Mouse (Mus musculus) spleen, postnatal 14 days (tissue): ENCODE data around the gene Ttll11.

ENCODE experiments used
- DNase-seq, 2 experiments: peaks; one replicate each; pipeline ENCODE4 v3.0.0; 2021 to 2022; ENCODE audit warnings: low spot score in 2 of 2

Gene Ttll11

DNA sequence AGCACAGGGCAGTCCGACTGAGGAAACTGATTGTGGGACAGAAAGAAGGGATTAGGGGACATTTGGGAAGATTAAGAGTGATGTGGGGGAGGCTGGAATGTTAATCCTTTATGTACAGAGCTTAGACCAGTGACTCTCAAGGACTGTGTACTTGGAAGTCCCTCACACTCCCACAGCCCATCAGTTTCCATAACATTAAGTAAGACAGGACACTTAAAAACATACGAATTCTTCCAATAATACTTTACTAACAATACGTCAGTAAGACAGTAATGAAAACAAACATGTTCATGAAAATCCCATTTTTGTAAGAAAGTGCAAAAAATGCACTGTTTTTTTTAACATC, 127.6 kb downstream of the Ttll11 start:
- DNase-seq, result no peak

DNA sequence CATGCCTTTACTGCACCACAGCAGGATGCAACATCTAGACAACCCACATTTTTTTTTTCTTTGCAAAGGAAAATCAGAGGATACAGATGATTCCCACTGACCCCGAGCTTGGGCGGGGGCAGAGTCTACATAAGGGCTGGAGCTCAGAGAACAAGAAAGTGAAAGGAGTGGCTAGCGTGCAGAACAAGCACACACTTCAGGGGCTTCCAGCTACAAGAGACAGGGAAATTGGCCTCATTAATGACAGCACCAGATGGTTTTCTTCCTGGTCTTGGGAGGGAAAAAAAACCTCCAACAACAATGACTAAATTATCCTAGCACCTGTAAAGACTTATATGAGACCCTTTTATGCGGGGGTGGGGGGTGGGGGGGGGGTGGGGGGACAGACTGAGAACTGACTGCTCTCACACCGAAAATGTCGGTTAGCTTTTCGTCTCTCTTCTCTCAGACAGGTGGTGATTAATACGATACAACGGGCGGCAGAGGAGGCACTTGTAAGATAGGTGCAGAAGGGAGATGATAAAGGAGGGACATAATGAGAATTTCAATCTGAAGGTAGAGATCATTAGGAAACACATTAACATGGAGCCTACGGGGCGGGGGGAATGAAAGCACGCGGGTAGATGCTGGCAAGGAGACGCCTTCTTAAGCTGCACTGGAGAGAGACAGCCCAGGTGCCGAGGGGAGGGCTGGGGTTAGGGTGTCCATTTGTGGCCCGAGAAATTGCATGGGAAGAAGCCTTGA, 128.1 kb downstream of the Ttll11 start:
- no peak for DNase-seq

DNA sequence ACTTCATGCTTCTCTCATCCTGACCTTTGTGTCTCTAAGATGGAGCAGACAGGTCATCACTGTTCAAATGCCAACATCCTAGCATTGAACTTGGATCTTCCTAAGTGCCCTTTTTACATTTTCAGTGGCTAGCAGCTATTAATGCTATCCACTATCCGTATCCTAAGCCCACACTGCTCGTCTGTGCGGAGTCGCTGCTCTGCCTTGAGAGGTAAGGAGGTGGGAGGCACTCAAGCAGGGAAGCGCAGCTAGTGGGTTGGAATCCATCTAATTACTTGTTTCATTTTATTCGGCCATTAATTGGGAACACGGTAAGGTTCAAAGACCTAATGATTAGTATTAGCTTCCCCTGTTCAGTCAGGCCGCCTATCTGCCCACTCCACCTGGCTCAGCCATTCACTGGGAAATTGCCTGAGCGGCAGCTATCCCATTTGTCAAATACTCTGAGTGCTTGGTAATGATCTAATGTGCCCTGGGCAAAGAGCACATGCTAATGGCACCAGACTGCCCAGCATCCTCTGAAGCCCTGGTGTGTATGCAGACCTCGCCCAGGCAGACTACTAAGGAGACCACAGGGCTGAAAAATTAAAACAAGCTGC, 130.0 kb downstream of the Ttll11 start:
- DNase-seq, result no peak

DNA sequence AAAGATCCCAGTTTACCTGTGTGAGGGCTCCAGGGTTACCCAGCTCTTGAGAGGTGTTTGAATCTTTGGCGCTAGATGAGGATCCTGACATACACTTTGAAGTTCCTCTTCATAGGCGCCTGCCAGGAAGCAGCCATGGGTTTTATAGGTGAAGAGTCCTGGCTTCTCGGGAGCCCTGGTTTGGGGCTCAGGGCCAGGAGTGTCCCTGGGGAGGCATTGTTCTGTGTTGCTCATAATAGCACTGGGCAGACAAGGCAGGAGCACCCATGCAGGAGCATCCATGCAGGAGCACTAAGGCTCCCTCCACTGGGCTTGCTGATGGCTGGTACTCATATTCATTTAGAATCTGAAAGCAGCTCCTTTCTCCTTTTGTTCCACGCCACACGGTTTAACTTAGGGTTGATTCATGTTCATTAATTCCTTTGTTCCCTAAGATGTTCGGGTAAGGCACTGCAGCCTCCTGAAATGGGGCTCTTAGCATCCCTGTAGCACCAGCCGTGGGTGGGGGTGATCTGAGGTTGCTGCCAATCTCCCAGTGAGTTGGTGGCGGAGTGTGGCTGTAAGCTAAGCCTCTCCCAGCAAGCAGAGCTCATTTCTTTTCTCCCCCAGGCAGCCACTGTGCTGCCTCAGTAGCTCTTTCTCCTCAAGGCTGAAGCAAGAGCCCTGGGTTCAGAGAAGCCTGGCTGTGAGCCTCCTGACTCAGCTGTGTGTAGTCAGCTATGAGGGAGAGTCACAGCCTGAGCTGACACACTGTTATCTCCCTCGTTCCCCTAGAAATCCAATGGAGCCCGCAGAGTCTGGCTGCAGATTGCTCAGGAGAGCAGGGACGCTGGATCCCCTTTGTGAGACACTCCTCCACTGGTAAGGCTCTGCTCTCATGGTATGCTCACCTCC, 133.9 kb downstream of the Ttll11 start:
- no peak for DNase-seq

DNA sequence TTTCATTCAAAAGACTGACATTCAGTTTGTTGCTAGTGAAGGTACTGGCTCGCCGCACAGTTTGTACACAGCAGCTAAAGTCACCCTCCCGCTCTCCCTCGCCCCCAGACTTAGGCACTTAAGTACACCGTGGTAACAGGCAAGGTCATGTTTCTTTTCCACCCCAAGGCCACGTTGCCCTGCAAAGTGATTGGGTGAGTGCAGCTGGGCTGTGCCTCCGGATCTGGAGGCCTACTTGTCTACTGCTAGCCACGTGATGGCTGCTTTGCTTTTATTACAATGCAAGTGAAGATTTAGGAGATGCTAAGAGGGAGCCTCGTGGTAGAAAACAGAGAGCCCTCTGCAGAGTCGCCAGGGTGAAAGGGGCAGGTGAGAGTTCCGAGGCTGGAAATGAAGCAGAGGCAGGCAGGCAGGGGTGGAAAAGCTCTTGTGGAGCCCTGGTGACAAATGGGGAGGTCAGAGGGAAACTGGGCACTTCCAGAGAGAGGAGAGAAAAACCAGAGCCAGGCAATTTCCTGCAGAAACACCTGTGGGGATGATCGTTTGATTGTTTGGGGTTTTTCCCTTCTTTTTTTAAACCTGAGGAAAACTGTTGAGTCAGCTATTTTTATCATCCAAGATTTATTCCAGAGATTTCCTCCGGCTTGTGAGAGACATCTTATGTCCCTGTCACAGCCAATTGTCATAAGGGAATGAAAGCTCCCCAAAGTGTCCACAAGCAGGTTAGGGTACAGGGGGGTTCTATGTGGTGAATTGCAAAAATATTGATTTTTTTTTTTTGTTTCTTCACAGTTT, 135.6 kb downstream of the Ttll11 start:
- no peak for DNase-seq

DNA sequence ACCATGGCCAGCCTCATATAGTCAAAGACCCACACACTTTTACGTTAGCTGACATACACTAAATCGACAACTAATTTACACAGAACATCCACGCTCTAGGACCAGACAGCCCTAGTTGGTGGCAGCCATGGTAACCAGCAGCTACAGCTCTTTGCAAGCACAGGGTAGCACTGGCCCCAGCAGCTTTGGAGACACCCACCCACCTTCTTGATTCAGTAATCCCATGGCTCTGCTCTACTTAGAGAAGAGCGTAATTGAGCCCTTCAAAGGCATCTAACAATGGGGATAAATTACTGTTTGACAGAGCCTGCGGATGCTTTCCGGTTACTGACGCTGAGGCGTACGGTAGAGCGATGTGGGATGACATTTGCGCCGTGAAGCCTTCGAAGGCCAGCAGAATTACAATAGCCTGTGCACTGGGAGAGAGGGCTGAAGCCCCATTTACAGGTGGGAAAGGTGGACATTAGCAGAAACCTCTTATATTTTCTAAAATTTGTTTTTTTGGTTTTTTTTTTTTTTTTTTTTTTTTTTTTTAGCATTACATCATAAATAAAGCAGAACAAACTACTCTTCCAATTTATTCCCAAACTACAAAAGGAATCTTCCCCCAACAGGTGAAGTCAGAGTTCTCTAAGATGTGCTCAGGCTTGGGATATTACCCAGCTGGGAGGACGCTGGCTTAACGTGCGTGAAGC, 136.8 kb downstream of the Ttll11 start:
- DNase-seq, result no peak

DNA sequence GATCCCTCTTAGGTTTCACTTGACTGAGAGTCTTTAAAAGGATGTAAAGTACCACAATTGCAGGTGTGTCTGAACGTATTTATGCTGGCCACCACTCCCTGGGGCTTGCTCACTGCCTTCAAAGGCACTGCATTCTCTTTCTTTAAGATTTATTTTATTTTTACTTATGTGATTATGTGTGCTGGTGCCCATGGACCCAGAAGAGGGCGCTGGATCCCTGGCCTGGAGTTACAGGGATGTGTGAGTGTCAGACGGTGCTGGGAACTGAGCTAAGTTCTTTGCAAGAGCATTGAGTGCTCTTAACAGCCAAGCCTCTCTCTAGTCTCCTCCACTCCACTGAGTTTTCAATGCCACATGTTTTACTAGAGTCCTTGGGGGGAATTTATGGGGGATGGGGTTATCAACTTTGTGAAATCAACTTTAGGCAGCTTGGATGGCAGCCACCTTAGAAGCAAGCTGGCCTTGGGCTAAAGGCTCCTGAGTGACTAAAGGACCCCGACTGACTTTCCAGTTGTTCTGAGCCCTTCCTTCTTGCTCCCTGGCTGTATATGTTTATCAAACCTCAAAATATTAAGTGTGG, 137.8 kb downstream of the Ttll11 start:
- no peak for DNase-seq

DNA sequence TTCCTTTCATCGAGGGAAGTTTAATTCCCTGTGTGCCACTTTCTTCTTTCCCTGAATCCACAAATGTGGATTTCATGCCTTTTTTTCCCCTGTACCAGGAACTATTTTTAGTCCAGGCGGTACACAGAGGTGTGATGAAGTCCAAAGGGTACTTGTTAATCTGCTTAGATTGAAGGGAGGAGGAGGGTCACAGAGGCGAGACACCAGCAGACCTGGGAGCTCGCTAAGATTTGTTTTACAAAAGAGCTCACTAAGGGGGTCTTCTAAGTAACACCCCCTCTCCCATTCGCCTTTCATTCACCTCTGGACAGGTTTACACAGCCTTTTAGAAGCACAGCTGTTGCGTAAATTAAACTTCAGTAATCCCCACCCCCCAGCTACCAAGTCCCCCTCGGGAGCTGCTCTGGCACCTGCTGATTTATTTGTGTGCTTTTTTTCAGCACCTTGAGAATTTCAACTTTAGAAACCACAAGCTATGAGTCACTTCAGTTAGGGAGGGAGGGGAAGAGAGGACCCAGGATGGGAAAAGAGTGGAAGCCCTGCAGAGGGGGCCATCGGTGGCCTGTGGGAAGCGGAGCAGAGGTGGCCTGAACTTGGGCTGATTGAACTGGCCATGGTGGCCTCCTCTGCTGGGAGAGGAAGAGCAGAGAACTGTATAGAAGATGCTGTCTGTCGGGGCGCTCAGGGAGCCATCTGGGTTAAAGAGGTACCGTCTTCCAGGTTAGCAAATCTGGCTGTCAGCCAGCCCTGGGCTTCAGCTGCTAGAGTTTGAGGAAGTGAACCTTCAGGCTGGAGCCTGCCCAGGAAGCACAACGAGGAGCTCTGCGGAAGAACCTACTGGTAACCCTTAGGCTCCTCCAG, 138.5 kb downstream of the Ttll11 start:
- peak; percentile 26 to 41 for DNase-seq

DNA sequence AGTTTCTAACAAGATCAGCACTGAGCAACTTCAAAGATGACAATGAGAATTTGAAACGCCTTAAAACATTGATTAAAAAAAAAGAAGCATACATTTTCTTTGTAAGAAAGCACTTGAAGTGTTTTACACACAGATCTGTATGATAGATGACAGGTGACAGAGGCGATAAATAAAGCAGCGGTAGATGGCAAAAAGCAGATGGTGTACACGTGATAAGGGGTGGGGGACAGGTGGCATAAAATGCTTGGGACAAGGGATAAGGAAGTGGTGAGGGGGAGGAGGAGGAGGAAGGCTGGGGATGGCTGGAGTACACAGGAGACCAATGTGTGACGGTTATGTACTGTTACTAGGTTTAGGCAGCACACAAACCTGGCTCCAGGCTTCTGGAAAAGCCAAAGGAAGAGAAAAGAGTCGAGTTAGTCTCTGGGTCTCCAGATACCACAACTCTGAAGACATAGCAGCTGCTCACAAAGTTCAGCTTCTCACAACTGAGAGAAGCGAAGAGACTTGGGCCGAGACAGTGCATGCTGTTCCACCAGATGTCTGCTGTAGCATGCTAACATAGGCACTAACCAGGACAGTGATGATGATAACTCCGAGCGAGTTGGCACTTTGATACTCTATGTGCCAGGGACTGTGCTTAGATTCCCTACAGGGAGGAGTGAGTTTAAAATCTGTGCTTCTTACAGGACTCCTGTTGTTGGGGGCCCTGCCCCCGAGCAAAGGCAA, 140.8 kb downstream of the Ttll11 start:
- no peak for DNase-seq

DNA sequence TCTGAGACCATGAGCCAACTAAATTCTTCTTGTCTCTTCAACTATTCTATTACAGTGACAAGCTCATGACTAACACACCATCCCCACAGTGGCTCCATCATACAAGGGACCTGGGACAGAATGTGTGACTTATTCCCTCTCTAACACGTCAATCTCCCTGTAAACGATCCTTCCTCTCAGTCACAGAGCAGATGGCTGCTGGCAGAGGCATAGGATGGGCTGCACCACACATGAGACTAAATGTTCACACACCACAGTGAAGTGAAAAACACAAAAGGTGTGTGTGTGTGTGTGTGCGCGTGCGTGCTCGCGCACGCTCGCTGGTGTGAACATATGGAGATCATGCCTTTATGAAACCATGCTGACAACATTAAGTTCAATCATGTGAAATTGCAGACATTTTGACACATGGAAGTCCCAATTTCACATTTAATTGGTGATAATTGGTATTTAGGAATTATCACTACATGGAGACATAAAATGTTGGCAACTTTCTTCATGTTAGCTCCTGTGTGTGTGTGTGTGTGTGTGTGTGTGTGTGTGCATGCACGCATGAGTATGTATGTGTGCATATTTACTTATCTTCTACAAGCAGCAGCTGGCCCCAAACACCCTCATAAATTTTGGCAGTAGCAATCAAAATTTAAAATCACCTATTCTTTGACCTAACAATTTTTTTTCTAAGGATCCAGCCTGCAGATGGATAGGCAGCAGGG, 145.4 kb downstream of the Ttll11 start:
- DNase-seq, result no peak

DNA sequence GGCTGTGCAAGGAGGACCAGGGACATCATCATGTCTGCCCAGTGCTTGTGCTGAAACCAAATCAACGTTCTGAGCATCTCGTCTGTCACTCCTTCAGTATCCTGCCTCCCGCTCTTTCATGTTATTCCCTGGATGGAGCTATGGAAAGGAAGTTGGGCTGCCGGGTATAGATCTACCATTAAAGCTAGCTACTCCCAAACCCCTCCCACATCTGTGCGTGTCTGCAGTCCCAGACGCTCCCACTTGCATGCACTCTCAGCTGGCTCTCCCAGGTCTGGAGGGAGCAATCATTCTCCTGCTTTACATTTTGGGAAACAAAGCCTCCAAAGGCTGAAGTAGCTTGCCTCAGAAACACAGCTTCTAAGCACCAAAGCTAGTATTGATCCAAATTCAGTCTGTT, 146.2 kb downstream of the Ttll11 start:
- no peak for DNase-seq

DNA sequence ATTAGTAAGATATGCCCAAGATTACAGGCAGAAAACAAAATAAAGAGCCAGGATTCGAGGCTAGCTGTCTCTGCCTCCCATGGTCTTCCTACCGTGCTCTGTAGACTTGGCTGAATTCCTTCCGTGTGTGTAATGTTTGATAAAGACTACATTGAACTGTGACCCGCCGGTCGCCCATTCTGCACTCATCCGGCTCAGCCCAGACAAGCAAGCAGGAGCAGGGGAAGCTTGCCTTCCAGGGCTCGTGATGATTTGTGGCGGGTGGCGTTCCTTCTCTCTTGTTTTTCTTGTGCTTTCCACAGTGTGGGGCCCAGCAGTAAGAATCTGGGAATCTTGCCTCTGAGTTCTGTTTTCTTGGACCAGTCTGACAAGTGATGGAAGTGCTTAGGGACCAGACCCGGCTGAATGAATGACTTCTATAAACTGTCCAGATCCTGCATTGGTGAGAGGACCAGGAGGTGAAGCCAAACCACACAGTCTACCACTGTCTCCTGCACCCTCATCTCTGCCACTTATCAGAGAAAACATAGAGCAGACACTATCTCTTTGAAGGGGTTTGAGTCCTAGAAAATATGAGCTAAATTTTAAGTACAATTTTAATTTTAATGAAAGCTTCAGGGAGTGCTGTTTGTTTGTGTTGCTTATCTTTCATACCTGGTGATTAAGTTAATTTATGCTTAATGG, 146.8 kb downstream of the Ttll11 start:
- no peak for DNase-seq

DNA sequence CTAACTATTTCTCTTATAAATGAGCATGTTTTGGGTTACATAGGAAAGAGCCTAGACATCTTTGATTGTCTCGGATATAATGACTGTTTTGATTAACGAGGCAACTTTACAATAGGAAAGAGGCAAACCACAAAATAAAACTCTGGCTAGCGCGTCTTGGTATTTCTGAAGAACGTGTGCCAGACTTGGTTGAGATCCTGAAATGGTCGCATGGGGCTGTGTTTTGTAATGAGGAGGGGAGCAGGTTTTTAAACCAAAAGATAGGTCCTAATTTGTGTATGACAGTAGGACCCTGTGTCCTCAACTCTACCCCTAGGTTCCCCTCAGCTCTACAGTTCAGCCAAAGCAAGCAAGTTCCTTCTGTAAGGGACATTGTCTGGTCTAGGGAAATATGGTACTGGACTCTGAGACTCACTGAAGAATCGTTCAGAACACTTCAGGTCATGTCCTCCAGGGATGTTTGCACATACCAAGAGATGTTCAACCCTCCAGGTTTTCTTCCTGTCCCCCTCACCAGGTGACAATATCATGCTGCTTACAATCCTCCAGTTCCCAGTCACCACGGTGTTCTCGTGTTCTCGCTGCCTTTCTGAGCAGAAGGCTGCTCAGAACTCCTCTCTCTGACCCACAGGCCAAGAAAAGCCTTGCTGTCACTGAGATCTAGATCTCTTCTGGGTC, 147.7 kb downstream of the Ttll11 start:
- no peak for DNase-seq

DNA sequence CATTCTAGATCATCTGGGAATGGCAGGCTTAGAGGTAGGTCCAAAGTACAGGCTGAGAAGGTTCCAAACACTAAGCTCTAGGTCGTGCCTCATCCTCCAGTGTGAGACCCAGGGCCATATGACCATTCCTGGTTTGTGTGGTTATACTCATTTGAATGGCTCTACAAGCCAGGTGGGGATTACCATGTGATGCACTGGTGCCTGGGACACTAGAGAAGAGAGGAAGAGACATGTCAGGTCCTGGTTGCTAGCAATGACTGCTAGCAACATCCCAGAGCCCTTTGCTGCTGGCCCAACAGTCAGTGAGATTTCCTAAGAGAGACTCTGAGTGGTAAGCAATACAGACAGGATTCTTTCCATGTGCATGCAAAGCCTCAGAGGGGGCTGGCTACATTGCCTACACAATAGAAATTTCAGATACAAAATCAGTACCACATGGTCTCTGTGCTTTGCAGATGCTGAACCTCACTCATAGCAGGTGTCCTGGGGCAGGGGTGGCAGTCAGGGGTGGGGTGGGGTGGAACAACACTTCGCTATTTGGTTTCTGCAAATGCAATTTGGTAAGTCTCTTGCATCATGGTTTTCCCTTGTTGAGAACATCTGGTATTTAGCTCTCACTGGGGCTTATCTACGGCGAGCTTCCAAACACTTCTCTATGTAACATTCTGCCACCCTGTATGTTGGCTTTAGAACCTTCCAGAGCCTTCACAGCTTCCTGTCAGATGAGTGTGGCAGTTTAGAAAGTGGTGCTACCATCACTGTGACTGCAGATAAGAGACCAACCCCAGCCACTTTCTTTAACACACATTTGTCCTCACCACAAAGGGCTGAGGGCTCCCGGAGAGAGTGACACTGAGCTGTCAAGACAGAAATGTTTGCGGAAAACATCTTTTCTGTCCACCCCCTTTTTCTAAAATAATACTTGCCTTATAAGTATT, 148.5 kb downstream of the Ttll11 start:
- DNase-seq, result no peak

DNA sequence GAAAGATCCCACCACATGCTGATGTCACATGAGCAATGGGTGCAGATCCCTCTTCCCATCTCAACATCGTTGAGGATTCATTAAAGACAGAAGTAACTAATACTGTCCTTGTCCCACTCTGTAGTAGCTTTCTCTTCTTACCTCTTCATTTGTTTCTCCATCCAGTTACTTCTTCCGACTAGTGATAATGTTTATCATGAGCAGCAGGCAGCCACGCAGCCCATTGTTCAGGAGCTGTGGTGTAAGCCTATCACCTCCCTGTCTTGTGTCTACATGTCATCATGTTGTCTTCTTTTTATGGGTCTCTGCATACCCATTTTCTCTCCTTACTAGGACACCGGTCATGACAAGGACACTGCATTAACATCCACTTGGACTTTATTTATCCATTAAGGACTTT, 150.6 kb downstream of the Ttll11 start:
- no peak for DNase-seq

DNA sequence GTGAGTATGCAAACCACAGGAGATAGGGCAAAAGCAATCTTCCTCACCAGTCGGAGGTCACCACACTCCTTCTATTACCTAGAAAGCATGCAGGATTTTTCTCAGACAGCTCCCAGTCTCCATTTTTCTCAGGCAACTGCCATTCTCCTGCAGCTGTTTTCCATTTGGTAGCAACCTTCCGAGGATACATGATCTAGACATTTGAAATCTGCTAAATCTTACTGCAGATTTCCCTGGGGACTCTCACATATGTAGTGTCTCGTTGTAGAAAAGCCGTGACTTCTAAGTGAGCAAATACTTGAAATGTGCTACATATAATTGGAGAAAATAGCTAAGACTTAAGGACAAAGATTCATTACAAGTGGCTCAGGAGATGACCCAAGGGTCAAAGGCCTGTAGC, 151.8 kb downstream of the Ttll11 start:
- DNase-seq, result no peak
